Mouse (Mus musculus) ovary, postnatal 36 days (tissue): Measurements from ENCODE around the gene Apc2.

Source experiments
- DNase-seq: peaks from one replicate; pipeline ENCODE4 v3.0.0; 2022; ENCODE audit warnings: low spot score, mixed read lengths

Apc2 gene

DNA sequence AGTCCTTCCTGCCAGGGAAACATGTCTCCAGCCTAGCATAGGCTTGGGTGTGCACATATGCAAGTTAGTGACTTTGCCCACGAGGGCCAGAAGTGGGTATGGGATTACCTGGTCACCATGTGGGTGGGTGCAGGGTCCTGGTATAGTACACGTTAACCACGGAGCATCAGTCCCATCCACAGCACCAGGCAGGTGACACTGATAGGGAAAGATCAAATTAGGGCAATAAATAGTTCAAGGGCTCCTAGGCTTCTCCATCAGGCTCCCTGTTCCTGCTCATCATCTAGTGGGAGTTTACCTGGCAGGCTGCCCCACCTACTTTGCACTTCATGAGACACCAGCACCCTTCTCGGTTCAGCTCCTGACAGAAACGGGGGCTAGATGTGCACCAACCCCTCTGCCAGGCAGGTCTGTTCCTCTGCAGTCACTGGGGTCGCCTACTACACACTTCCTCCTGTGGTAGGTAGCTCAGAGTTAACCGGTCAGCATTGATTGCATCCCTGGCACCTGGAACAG, 931 bp upstream of the Apc2 start:
- DNase-seq = no peak

DNA sequence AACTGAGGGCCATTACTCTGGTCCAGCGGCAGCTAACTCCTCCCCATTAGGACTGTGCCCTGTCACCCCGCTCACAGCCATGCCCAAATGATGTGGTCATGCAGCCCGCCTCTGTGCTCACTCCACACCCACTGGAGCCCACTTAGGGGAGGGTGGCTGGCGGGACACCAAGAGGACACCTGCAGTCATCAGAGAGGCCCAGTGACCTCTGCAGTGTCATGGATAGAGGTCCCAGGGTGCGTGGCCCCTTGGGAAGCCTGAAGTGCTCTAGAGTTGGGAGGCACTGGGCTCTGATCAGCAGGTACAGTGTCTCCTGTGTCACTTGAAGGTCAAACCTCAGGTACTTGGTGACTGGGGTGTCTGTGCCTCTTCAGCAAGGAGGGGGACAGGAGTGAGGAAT, 1.0 kb downstream of the Apc2 start:
- DNase-seq = no peak

DNA sequence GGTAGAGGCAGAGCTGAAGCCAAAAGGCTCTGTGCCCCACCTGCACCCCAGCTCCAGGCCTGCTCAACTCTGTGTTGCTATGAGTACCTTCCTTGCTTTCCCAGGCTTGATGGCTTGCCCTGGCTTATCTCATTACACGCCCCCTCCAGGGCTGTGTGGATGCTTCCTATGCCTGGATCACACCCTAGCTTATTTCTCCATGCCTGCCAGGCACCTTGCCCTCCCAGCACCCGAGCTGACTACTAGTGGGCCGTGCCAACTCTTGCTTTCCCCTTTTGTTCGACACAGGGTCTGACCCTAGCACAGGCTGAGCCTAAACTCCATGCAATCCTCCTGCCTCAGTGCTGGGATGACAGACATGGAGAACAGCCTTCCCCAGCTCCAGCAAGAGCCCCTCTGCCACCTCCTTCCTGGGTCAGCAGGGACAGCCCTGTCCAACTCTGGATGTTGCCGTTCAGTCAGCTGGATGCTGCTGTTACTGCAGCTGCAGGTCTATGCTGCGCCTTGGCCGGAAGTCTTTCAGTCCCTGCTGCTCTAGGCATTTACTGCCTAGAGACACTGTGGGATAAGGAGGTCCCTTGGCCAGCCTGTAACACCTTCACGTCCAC, 1.9 kb downstream of the Apc2 start:
- DNase-seq = no peak

DNA sequence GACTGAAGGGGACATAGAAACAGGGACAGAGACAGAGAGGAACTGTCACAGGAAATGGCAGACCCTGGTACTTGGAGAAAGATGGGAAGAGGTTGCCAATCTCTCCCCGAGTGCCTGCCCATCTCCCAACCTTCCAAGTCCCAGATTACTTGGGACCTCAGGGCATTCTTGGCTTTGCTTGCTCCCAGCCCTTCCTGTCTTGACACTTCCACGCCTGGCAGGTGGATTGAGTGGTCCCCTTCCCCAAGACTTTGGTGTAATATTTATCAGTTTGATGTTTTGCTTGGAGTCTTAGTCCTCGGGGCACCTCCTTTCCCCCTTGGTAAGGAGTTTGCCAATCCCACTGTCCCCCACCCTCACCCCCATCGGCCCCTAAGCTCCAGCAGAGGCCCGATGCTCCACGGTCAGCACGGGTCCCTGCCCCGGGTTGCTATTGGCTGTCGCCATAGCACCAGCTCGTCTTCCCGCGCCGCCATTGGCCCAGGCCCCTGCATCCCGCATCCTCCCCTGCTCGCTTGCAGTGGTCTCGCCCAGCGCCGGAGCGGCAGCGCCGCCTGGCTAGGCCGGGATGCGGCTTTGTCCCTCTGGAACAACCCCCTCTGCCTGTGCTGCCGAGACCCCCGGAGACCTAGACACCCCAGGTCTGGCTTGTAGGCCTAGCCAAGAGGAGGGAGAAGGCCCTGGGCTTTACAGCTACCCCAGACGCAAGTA, 2.9 kb downstream of the Apc2 start:
- peak; percentile 16 for DNase-seq

DNA sequence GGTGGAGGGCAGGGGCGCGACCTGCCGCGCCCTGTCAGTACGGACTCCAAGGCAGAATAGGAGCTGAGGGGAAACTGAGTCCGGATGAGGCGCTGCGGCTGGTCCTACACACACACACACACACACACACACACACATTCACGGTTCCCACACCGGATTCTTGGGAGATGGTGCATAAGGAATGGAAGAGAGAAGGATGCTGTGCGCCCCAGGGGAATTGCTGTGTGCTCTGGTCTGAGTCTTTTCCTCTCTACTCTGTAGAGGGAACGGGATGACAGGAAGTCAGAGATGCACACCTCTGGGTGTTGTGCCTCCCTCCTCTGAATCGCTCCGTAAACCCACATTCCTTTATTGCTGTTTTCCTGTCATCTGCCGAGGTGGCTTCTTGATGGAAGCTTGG, 3.5 kb downstream of the Apc2 start:
- DNase-seq = no peak

DNA sequence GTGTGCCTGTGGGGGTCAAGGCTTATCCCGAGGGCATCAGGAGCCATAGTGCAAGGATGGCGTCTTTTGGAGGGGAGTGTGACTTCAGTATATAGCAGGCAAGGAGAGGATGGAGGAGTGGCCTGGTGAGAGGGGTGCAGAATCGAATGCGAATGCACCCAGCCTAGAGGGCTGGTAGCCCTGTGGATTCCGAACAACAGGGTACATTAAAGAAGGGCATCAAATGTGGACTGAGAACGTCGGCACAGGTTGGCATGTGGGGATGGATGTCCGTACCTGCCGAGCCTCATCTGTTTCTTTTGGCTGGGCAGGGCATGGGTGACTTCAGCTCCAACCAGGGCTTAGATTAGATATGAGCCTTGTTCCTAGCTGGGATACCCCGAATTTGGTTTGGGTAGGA, 4.0 kb downstream of the Apc2 start:
- no peak for DNase-seq

DNA sequence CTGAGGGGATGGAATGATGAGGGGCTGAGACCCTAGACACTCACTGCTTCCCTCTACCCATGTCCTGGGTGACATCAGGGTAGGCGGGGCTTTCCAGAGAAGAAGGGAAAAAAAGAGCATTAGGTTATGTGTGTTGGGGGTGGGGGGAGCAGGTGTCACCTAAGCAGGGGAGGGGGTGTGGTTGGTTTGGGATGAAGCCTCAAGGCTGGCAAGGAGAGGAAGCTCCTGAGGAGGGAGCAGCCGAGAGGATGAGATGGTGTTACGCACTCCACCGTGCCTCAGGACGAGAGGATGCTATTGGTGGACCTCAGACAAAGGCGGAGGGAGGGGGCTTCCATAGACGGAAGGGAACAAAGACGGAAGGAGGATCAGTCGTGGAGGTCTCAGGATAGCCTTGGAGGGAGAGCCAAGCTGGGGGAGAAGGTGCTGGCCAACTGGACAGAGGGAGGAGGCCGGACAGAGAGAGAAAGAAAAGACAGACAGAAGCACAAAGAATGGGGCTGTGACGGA, 5.0 kb downstream of the Apc2 start:
- DNase-seq = no peak

DNA sequence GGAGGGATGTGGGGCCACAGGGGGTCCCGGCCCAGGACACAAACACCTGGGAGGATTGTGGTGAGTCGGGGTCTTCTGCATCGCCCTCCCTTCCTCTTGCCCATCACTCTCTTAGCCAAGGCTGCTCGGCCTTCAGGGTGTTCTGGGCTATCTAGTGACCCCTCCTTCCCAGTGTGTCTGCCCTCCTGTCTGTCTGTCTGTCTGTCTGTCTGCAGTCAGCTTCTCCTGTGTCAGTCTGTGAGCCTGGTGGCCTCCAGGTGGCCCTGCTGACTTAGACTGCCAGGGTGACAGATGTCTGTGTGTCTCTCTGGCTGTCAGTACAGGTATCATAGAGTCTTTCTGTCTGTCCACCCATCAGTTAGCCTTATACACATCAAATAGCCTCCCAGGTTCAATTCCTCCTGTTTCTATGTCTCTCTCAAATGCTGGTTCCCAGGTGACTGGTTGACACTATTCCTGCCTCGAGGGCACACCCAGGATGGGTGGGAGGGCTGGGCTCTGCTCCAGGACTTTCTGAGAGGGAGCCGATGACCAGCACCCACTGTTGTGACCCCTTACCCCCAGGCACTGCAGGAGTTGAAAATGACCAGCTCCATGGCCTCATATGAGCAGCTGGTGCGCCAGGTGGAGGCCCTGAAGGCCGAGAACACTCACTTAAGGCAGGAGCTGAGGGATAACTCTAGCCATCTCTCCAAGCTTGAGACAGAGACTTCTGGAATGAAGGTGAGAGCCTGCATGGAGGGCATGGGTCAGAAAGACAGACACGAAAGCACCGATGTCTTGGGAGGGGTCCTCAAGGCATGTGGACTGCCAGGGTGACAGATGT, 5.7 kb downstream of the Apc2 start:
- no peak for DNase-seq

DNA sequence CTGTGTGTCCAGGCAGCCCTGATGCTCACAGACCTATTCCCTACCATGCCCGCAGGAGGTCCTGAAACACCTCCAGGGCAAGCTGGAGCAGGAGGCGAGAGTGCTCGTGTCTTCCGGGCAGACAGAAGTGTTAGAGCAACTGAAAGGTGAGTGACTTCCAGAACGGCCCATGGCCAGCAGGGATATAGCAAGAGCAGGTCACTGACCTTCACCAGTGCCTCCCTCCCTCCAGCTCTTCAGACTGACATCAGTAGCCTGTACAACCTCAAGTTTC, 6.2 kb downstream of the Apc2 start:
- DNase-seq = no peak

DNA sequence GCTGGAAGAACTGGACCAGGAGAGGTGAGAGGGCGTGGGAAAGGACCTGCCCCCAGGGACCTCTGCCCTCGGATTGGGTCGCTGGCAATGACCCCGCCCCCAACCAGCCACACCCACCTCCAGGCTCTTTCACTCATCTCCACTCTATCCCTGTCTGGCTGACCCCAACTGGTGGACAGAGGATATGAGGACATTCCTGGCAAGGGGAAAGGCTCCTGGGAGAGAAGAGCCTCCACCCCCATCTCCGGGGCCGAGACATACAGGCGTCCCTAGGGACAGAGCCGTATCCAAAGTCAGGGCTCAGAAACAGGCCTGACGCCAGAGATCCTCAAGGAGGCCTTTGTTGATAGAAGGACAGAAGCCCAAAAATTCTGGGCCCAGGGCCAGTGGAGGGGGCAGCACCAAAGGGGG, 6.7 kb downstream of the Apc2 start:
- DNase-seq = peak; percentile 67

DNA sequence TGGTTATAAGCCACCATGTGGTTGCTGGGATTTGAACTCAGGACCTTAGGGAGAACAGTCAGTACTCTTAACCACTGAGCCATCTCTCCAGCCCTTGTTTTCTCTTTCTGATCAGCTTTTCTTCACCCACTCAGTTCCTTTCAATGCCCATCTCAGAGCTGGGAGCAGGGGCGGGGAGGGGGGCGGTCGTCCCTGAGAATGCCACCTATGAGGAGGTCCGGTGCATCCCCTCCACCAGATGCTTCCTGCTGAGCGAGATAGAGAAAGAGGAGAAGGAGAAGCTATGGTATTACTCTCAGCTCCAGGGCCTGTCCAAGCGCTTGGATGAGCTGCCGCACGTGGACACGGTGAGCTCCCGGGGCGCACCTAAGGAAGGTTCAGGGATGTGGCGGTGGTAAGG, 8.7 kb downstream of the Apc2 start:
- no peak for DNase-seq

DNA sequence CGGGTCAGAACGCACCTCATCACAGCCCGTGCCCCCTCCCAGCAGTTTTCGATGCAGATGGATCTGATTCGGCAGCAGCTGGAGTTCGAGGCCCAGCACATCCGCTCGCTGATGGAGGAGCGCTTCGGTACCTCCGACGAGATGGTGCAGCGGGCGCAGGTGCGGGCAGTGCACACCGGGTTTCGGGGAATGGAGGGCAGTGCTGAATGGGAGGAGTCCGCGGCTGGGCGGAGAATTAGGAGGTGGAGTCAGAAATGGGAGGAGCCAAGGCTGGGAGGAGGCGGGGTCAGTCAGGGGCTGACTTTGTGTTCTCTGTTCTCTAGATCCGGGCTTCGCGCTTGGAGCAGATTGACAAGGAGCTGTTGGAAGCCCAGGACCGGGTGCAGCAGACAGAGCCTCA, 9.1 kb downstream of the Apc2 start:
- DNase-seq = no peak

DNA sequence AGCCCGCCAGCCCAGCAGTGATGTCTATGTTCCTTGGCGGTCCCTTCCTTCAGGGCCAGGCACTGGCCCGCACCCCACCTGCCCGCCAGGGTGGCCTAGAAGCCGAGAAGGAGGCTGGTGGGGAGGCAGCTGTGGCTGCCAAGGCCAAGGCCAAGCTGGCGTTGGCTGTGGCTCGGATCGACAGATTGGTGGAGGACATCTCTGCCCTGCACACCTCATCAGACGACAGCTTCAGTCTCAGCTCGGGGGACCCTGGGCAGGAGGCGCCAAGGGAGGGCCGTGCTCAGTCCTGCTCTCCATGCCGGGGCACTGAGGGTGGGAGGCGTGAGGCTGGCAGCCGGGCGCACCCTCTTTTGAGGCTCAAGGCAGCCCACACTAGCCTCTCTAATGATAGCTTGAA, 15.8 kb downstream of the Apc2 start:
- DNase-seq = no peak

DNA sequence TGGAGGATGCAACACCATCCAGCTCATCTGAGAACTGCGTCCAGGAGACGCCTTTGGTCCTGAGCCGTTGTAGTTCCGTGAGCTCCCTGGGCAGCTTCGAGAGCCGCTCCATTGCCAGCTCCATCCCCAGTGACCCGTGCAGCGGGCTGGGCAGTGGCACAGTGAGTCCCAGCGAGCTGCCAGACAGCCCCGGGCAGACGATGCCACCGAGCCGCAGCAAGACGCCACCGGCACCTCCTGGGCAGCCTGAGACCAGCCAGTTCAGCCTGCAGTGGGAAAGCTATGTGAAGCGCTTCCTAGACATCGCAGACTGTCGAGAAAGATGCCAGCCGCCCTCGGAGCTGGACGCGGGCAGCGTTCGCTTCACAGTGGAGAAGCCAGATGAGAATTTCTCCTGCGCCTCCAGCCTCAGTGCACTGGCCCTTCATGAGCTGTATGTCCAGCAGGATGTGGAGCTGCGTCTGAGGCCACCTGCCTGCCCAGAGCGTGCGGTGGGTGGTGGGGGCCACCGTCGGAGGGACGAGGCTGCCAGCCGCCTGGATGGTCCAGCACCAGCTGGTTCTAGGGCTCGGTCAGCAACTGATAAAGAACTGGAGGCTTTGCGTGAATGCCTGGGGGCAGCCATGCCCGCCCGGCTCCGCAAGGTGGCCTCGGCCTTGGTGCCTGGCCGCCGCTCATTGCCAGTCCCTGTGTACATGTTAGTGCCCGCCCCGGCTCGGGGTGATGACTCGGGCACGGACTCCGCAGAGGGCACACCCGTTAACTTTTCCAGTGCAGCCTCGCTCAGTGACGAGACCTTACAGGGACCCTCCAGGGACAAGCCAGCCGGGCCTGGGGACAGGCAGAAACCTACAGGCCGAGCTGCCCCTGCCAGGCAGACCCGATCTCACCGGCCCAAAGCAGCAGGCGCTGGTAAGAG, 17.1 kb downstream of the Apc2 start:
- DNase-seq = no peak

DNA sequence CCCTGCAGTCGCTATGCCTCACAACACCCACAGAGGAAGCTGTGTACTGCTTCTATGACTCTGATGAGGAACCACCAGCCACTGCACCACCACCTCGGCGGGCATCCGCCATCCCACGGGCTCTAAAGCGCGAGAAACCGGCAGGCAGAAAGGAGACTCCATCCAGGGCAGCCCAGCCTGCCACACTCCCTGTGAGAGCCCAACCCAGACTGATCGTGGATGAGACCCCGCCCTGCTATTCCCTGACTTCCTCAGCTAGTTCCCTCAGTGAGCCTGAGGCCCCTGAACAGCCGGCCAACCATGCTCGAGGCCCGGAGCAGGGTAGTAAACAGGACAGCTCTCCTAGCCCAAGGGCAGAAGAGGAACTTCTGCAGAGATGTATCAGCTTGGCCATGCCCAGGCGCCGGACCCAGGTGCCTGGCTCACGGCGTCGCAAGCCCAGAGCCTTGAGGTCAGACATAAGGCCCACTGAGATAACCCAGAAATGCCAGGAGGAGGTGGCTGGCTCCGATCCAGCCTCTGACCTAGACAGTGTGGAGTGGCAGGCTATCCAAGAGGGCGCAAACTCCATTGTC, 17.9 kb downstream of the Apc2 start:
- no peak for DNase-seq

DNA sequence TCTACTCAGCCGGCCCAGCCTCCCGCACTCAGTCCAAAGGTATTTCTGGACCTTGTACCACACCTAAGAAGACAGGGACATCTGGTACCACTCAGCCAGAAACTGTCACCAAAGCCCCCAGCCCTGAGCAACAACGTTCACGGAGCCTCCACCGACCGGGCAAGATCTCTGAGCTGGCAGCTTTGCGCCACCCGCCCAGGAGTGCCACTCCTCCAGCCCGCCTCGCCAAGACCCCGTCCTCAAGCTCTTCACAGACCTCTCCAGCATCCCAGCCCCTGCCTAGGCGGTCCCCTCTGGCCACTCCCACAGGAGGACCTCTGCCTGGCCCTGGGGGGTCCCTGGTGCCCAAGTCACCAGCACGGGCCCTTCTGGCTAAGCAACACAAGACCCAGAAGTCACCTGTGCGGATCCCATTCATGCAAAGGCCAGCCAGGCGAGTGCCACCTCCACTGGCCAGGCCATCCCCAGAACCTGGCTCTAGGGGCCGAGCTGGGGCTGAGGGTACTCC, 18.8 kb downstream of the Apc2 start:
- no peak for DNase-seq

DNA sequence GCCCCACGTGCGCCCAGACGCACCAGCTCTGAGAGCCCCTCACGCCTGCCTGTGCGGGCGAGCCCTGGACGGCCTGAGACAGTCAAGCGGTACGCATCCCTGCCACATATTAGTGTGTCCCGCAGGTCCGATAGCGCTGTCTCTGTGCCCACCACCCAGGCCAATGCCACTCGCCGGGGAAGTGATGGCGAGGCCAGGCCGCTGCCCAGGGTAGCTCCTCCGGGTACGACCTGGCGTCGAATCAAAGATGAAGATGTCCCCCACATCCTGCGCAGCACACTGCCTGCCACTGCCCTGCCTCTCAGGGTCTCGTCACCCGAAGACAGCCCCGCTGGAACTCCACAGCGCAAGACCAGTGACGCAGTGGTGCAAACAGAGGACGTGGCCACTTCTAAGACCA, 19.5 kb downstream of the Apc2 start:
- no peak for DNase-seq

DNA sequence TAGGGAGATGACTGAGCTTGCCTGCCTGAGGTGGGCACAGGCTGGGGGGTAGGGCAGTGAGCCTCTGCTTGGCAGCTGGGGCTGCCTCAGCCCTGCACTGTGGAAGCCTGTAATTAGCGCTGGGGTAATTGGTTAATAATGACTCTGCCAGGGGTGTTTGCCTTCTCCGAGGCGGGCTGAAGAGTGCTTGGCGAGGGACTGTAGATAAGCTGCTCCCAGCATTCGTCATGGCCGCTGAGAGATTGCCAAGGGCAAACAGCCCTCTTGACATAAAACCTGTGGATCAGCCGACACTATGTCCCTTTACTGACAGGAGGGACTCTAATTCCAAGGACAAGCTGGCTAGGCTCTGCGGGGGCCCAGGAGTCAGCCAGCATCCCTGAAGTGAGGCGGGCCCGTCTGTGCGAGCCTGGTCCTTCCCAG, 20.6 kb downstream of the Apc2 start:
- DNase-seq = no peak

DNA sequence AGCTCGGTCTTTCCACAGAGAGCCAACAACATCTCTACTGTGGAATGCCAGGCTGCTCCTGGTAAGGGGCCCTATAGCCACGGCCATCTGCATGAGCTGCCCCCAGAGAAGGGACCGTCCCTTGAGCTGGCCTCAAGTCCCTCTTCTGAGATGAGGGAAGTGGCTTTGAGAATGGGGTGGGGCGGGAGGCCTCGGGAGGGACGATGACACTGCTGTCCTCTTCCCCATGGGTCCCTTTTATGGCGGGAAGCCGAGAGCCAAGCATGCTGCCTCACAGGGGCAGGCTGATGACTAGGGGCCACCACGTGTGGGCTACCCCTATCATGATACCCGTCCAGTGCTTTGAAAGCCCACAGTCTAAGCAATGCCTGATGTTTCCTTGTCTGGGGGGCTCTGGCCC, 21.2 kb downstream of the Apc2 start:
- DNase-seq = no peak

DNA sequence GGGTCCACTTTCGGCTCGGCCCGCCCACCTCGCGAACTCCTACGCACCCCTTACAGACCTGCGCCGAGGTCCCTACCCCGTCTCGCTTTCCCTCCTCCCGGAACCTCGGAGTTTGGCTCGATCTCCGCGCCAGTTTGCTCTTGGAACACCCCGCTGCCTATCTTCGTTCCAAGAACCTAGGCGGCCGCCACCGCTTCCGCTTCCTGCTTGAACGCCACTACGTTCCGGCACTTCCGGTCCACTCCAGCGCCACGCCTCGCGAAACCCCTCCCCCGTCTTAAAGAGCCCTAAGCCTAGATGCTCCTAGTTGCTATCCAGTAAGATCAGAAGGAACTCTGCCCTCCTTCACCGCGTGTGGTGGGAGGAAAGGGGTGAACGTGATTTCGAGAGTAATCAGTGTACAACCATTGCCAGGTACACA, 24.6 kb downstream of the Apc2 start, which contains the start of gene 2310011J03Rik:
2310011J03Rik (minus strand) TSS at position 198 of the 421 bp plus-strand sequence.
- DNase-seq = peak; percentile 88

DNA sequence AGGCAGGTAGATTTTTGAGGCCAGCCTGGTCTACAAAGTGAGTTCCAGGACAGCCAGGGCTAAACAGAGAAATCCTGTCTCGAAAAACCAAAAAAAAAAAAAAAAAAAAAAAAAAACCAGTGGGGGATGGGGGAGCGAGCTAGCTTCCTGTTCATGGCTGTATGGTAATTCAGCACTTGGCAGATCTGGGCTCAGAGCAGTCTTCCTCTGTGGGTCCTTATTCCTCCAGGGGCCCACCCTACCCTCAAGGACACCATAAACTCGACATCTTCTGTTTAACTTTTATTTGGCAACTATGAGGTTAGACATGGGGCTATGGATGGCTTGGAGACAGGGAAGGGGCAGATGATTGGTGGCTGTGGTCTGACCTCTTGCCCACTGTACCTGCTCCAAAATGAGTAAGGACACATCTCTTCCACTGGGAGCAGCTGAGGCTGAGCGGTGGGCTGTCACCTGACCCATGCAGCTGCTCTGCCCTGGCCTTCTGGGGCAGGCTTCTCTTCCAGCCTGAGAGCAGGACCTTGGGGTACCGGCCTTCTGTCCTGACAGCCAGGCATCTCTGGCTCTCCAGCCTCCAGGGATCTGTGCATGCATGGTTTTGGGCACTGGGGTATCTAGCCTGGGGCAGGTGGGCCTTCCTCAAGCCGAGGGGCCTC, 25.4 kb downstream of the Apc2 start:
- DNase-seq = no peak
